Mouse (Mus musculus): ENCODE measurements around the gene Gm42957. TPM values are rescaled to one million over a fixed set of nuclear protein-coding genes. Genes with fewer than 3 reads are reported as not detected.
A peak's percentile ranks its signal among the peaks of the same experiment; 100 is the strongest.

The Gm42957 gene
- total and polyA plus RNA-seq, 3 experiments = 0.08 to 0.11 TPM; not detected in 1

DNA sequence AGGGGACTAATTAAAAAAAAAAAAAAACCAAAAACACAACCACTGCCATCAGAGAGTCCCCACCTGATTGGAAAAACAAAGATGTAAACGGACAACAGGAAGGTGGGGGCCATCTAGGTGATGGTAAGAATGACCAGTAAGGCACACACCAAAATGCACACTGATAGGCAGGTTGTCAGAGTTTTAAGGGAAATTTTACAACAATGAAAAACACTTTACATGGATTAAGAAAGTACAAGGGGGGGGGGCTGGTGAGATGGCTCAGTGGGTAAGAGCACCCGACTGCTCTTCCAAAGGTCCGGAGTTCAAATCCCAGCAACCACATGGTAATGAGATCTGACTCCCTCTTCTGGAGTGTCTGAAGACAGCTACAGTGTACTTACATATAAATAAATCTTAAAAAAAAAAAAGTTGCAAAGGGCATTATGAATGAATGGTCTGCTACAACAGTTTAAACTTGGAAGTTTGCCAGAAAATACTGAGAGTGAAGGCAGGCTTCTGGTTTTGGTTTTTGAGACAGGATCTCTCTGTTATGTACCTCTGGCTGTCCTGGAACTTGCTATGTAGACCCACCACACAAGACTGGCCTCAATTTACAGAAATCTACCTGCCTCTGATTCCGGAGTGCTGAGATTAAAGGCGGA is 33.3 kb downstream of the Gm42957 start:
- dilution Hi-C loops (cut with MboI; ENCODE audit: extremely low pct_ligation_motif_present, extremely low pct_unique_long_range_greater_than_20kb, low sequenced_read_pairs) = no loop called here
- no peaks in the 10 kb centered on the region for H3K36me3 ChIP-seq (replicated peaks in 1 of 2; ENCODE audit: control insufficient read depth in 1 of 2, insufficient read depth in 1 of 2, low read length in 1 of 2)
- H3K9ac ChIP-seq (ENCODE audit: insufficient read depth, low read depth) = no peak overlapping the region

DNA sequence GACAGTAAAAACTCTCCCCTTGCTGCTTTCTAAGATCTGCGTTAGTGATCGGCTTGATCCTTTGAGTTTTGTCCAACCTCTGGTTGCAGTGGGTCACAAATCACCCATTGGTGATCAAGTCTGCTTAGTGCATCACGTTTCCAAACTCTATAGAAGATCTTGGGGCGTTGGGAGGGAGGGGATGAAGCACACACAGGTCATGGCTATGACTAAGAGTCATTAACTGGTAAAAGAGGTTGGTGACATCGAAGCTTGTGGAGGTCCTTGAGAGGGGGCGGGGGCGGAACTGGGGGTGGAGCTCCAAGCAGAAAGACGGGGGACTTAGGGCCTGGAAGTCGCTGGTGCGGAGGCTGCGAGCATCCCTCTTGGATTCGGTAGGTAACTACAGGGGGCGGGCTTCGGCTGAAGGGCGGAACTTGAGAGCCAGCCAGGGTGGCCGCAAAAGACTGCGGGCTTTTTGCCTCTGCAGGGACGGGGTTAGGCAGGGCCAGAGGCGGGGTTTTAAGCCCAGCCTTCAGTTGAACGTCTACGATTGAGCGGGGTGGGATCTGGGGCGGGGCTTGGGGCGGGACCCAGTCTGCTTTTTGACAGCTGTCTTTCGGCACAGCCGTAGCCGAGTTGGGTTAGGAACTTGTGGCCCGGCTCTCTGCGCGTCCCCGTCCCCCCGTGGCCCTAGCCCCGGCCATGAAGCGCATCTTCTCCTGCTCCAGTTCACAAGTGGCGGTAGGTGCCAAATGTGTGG is 34.6 kb downstream of the Gm42957 start, which contains the start of gene Ankrd35:
Gene Ankrd35 (plus strand): TSS at position 405 of the 742 bp plus-strand sequence.
- peaks cover 12% of the 10 kb centered on the region for H3K27me3 ChIP-seq (replicated peaks)
- DNase-seq (ENCODE audit: extremely low read depth) = peak; percentile 95
- peaks cover 17 to 28% of the 10 kb centered on the region in 2 experiments for H3K4me1 ChIP-seq (ENCODE audit: control insufficient read depth in 1 of 2, insufficient read depth in 2 of 2)
- in situ Hi-C loops (cut with MboI; ENCODE audit: low pct_ligation_motif_present, low pct_unique_long_range_greater_than_20kb, low sequenced_read_pairs) (no loop called here), dilution Hi-C loops (cut with MboI; ENCODE audit: extremely low pct_ligation_motif_present, extremely low pct_unique_long_range_greater_than_20kb, low sequenced_read_pairs) (no loop called here)
- peak within 1 kb of the TSS; percentile 6; the same call in 1 of the 2 replicates for H3K9ac ChIP-seq (ENCODE audit: insufficient read depth, low read depth)
- H3K9me3 ChIP-seq (replicated peaks; ENCODE audit: low read length) = no peaks in the 10 kb centered on the region
- H3K36me3 ChIP-seq (replicated peaks in 1 of 2; ENCODE audit: control insufficient read depth in 1 of 2, insufficient read depth in 1 of 2, low read length in 1 of 2) = no peaks in the 10 kb centered on the region
- peak within 1 kb of the TSS; percentile 30 to 65 (median 64) for H3K4me3 ChIP-seq (replicated peaks in 1 of 3; ENCODE audit: low read depth in 2 of 3, low read length in 2 of 3, poor library complexity in 1 of 3)
- peak within 1 kb of the TSS; percentile 75 for H3K4me2 ChIP-seq (ENCODE audit: insufficient read depth, low read depth, poor library complexity, severe bottlenecking)
- H3K79me2 ChIP-seq (replicated peaks; ENCODE audit: control insufficient read depth, extremely low read depth, insufficient read depth, poor library complexity, severe bottlenecking) = no peaks in the 10 kb centered on the region
- H3K27ac ChIP-seq (ENCODE audit: insufficient read depth, low read depth) = no peak within 1 kb of the TSS
- no peak for TF ChIP-seq IRF4 (IDR thresholded peaks at IDR 0.05; ENCODE audit: low read depth, low read length)
- TF ChIP-seq ETS1 (conservative IDR thresholded peaks at IDR 0.05; ENCODE audit: low read depth, low read length) = 0 out of 2 replicates have a peak, but pooled peaks have one; percentile 9
- peak in 1 of 2 experiments; percentile 14; a peak in 1 of 4 replicates for TF ChIP-seq CTCF (conservative IDR thresholded peaks at IDR 0.05 in 1 of 2, IDR thresholded peaks at IDR 0.05 in 1 of 2; ENCODE audit: low read depth in 2 of 2, low read length in 2 of 2)
- TF ChIP-seq MYC (IDR thresholded peaks at IDR 0.05; ENCODE audit: low read depth, low read length) = no peak
- no peak for TF ChIP-seq NELFE (IDR thresholded peaks at IDR 0.05; ENCODE audit: low read depth, low read length)
- no peak for TF ChIP-seq JUN (IDR thresholded peaks at IDR 0.05; ENCODE audit: insufficient read depth, low read depth, low read length)
- TF ChIP-seq GABPA (IDR thresholded peaks at IDR 0.05; ENCODE audit: insufficient replicate concordance, low read depth, low read length) = no peak
- no peak for TF ChIP-seq JUND (conservative IDR thresholded peaks at IDR 0.05; ENCODE audit: low read depth, low read length)
- no peak for TF ChIP-seq ZC3H11A (IDR thresholded peaks at IDR 0.05; ENCODE audit: low read depth, low read length)
- TF ChIP-seq ZMIZ1 (IDR thresholded peaks at IDR 0.05; ENCODE audit: low read depth, low read length) = no peak
- no peak for TF ChIP-seq PAX5 (IDR thresholded peaks at IDR 0.05; ENCODE audit: low read length)
- TF ChIP-seq MXI1 (IDR thresholded peaks at IDR 0.05; ENCODE audit: low read depth, low read length) = peak; percentile 82
- peak; percentile 32; the same call in 1 of the 2 replicates for TF ChIP-seq ELF1 (IDR thresholded peaks at IDR 0.05; ENCODE audit: low read depth, low read length)
- TF ChIP-seq POLR2AphosphoS2 (IDR thresholded peaks at IDR 0.05; ENCODE audit: low read depth, low read length) = no peak
- peak; percentile 43; the same call in 1 of the 2 replicates for TF ChIP-seq POLR2A (IDR thresholded peaks at IDR 0.05; ENCODE audit: low read depth, low read length)
- no peak for TF ChIP-seq CHD2 (IDR thresholded peaks at IDR 0.05; ENCODE audit: low read length)
- TF ChIP-seq SIN3A (IDR thresholded peaks at IDR 0.05; ENCODE audit: low read length) = peak; percentile 87; the same call in 1 of the 2 replicates
- TF ChIP-seq RAD21 (IDR thresholded peaks at IDR 0.05; ENCODE audit: low read depth, low read length) = no peak; the same call in none of the 2 replicates
- TF ChIP-seq ZNF384 (IDR thresholded peaks at IDR 0.05; ENCODE audit: low read depth, low read length) = no peak
- 0 out of 2 replicates have a peak, but pooled peaks have one; percentile 23 for TF ChIP-seq TCF12 (IDR thresholded peaks at IDR 0.05; ENCODE audit: low read depth, low read length)
- TF ChIP-seq SMC3 (IDR thresholded peaks at IDR 0.05; ENCODE audit: low read depth, low read length) = 0 out of 2 replicates have a peak, but pooled peaks have one; percentile 4
- TF ChIP-seq EP300 (IDR thresholded peaks at IDR 0.05; ENCODE audit: low read length) = no peak
- TF ChIP-seq NRF1 (IDR thresholded peaks at IDR 0.05; ENCODE audit: low read depth, low read length) = no peak
- TF ChIP-seq USF2 (conservative IDR thresholded peaks at IDR 0.05; ENCODE audit: low read depth, low read length) = no peak

More for the DNA sequence above, 33.3 kb downstream of the Gm42957 start:
- Histone ChIP-seq H3K27me3 (replicated peaks) (peaks cover 12% of the 10 kb centered on the region), H3K4me1 (ENCODE audit: control insufficient read depth in 1 of 2, insufficient read depth in 2 of 2) (peaks cover 10 to 24% of the 10 kb centered on the region in 2 experiments), H3K9me3 (replicated peaks; ENCODE audit: low read length) (no peaks in the 10 kb centered on the region), H3K27ac (ENCODE audit: insufficient read depth, low read depth) (no peak overlapping the region), H3K79me2 (replicated peaks; ENCODE audit: control insufficient read depth, extremely low read depth, insufficient read depth, poor library complexity, severe bottlenecking) (no peaks in the 10 kb centered on the region), H3K4me2 (ENCODE audit: insufficient read depth, low read depth, poor library complexity, severe bottlenecking) (no peak overlapping the region), H3K4me3 (replicated peaks in 1 of 3; ENCODE audit: low read depth in 2 of 3, low read length in 2 of 3, poor library complexity in 1 of 3) (no peak overlapping the region)
- TF ChIP-seq MAFK (IDR thresholded peaks at IDR 0.05; ENCODE audit: insufficient replicate concordance, low read length) = no peak
- TF ChIP-seq POLR2A (IDR thresholded peaks at IDR 0.05; ENCODE audit: low read depth, low read length) = no peak
- no peak for TF ChIP-seq CTCF (conservative IDR thresholded peaks at IDR 0.05 in 1 of 2, IDR thresholded peaks at IDR 0.05 in 1 of 2; ENCODE audit: low read depth in 2 of 2, low read length in 2 of 2)
- TF ChIP-seq ZMIZ1 (IDR thresholded peaks at IDR 0.05; ENCODE audit: low read depth, low read length) = no peak
- no peak for TF ChIP-seq CHD1 (IDR thresholded peaks at IDR 0.05; ENCODE audit: low read depth, low read length)
- TF ChIP-seq TBP (conservative IDR thresholded peaks at IDR 0.05; ENCODE audit: low read depth, low read length) = no peak
- TF ChIP-seq ZKSCAN1 (IDR thresholded peaks at IDR 0.05; ENCODE audit: borderline replicate concordance, low read depth, low read length) = no peak
- TF ChIP-seq IRF4 (IDR thresholded peaks at IDR 0.05; ENCODE audit: low read depth, low read length) = no peak
- no peak for TF ChIP-seq RAD21 (IDR thresholded peaks at IDR 0.05; ENCODE audit: low read depth, low read length)
- no peak for TF ChIP-seq ZNF384 (IDR thresholded peaks at IDR 0.05; ENCODE audit: low read depth, low read length)
- no peak for TF ChIP-seq MXI1 (IDR thresholded peaks at IDR 0.05; ENCODE audit: low read depth, low read length)
- TF ChIP-seq HCFC1 (IDR thresholded peaks at IDR 0.05; ENCODE audit: low read depth, low read length) = no peak
- TF ChIP-seq KAT2A (IDR thresholded peaks at IDR 0.05; ENCODE audit: insufficient replicate concordance, low read length) = no peak
- TF ChIP-seq JUND (conservative IDR thresholded peaks at IDR 0.05; ENCODE audit: low read depth, low read length) = no peak
- TF ChIP-seq SIN3A (IDR thresholded peaks at IDR 0.05; ENCODE audit: low read length) = no peak
- TF ChIP-seq UBTF (IDR thresholded peaks at IDR 0.05; ENCODE audit: low read depth, low read length) = no peak
- TF ChIP-seq CHD2 (IDR thresholded peaks at IDR 0.05; ENCODE audit: low read length) = no peak
- no peak for TF ChIP-seq MEF2A (IDR thresholded peaks at IDR 0.05; ENCODE audit: borderline replicate concordance, low read depth, low read length)
- TF ChIP-seq USF1 (IDR thresholded peaks at IDR 0.05; ENCODE audit: low read depth, low read length) = no peak
- in situ Hi-C loops (cut with MboI; ENCODE audit: low pct_ligation_motif_present, low pct_unique_long_range_greater_than_20kb, low sequenced_read_pairs) = no loop called here
- no peak for DNase-seq (ENCODE audit: extremely low read depth)
